Mouse (Mus musculus): Measurements from ENCODE around the gene Chchd1.
A peak's percentile ranks its signal among the peaks of the same experiment; 100 is the strongest.

The Chchd1 gene

GRCm38 (mm10) chr14:20702741-20703381 is at the start of gene Chchd1:
Chchd1 (plus strand) TSS chr14:20703006.
- peak; percentile 95 to 96 for DNase-seq

- peak in 1 of 2 experiments; percentile 24 for DNase-seq
Measured at GRCm38 (mm10) chr14:20654690-20655421, 48.0 kb upstream of the Chchd1 start.

GRCm38 (mm10) chr14:20655731-20656130 is 47.1 kb upstream of the Chchd1 start:
- DNase-seq = peak; percentile 36 to 56

- DNase-seq = peak in 1 of 2 experiments; percentile 15
Measured at GRCm38 (mm10) chr14:20656361-20656760, 46.4 kb upstream of the Chchd1 start, which contains the start of gene Myoz1. Myoz1 (minus strand) TSS chr14:20656540.

GRCm38 (mm10) chr14:20658326-20658725 is 44.5 kb upstream of the Chchd1 start:
- peak in 1 of 2 experiments; percentile 45 for DNase-seq

GRCm38 (mm10) chr14:20658902-20659301 is 43.9 kb upstream of the Chchd1 start:
- no peak for DNase-seq

- DNase-seq = no peak
Measured at GRCm38 (mm10) chr14:20659687-20660086, 43.1 kb upstream of the Chchd1 start.

- DNase-seq = peak; percentile 92 to 96
Measured at GRCm38 (mm10) chr14:20660827-20661660, 41.8 kb upstream of the Chchd1 start.

- DNase-seq = no peak
Measured at GRCm38 (mm10) chr14:20661661-20662331, 41.0 kb upstream of the Chchd1 start.

- no peak for DNase-seq
Measured at GRCm38 (mm10) chr14:20662740-20663139, 40.1 kb upstream of the Chchd1 start.

GRCm38 (mm10) chr14:20663601-20664000 is 39.2 kb upstream of the Chchd1 start:
- DNase-seq = no peak

GRCm38 (mm10) chr14:20664436-20664835 is 38.4 kb upstream of the Chchd1 start:
- DNase-seq = no peak

- DNase-seq = no peak
Measured at GRCm38 (mm10) chr14:20667469-20667868, 35.3 kb upstream of the Chchd1 start.

GRCm38 (mm10) chr14:20668154-20668810 is 34.5 kb upstream of the Chchd1 start, which contains the start of gene Synpo2l:
Synpo2l (minus strand) TSS chr14:20668354.
- no peak for DNase-seq

- peak; percentile 68 to 76 for DNase-seq
Measured at GRCm38 (mm10) chr14:20672990-20673389, 29.8 kb upstream of the Chchd1 start.

GRCm38 (mm10) chr14:20673735-20674063 is 29.1 kb upstream of the Chchd1 start:
- peak; percentile 42 to 61 for DNase-seq

- DNase-seq = peak; percentile 99
Measured at GRCm38 (mm10) chr14:20674064-20674833, 28.6 kb upstream of the Chchd1 start, which contains the start of gene Sec24c. Sec24c (plus strand) TSS chr14:20674308.

- no peak for DNase-seq
Measured at GRCm38 (mm10) chr14:20677906-20678305, 24.9 kb upstream of the Chchd1 start.

GRCm38 (mm10) chr14:20681742-20682141 is 21.1 kb upstream of the Chchd1 start:
- no peak for DNase-seq

GRCm38 (mm10) chr14:20682498-20682897 is 20.3 kb upstream of the Chchd1 start:
- DNase-seq = peak; percentile 32 to 56

- DNase-seq = no peak
Measured at GRCm38 (mm10) chr14:20686576-20686975, 16.2 kb upstream of the Chchd1 start.
